Mouse (Mus musculus): ENCODE data around the gene Tmem145.

- TF ChIP-seq CTCF (IDR thresholded peaks at IDR 0.05; ENCODE audit: control insufficient read depth, insufficient read depth, insufficient replicate concordance, low read depth, low read length) (no peak), POLR2A (IDR thresholded peaks at IDR 0.05; ENCODE audit: control insufficient read depth, low read depth, low read length) (no peak)
These were observed 43.0 kb downstream of the Tmem145 start for GRCm38 (mm10) chr7:25348861-25349260.
